In genomic region chr5:123641259-123641900, GRCm38 (mm10) we compare ENCODE assay signal across 18 mouse cellular contexts. TPM values are rescaled to one million over a fixed set of nuclear protein-coding genes. Genes with fewer than 3 reads are reported as not detected.
A peak's percentile ranks its signal among the peaks of the same experiment; 100 is the strongest.
DNase-seq lines count a peak whose midpoint lies in the region; ATAC-seq and TF ChIP-seq lines count a peak whose summit lies in the region.
"Had no signal": no experiment of that assay in that cellular context is flagged by ENCODE, and none has a peak within 500 bp of the region (broad histone marks: within the 10 kb centered on the region; RNA-seq: fewer than 3 reads in every experiment).

No protein-coding gene starts in this region.

- no peak overlapping the region for H3K4me3 ChIP-seq in kidney, adult 2 months (ENCODE audit: insufficient read depth, low read depth, low read length)
- H3K4me3 ChIP-seq in bone marrow macrophage, adult 2 months (ENCODE audit: insufficient read depth, low read length): no peak overlapping the region
- no peak overlapping the region for H3K4me3 ChIP-seq in heart, embryonic 12.5 days
- H3K4me3 ChIP-seq: forebrain, embryonic 15.5 days; hindbrain, embryonic 13.5 days; neural tube, embryonic 15.5 days had no signal

- 74% methylated on average over 7 of the region's 7 CpGs for WGBS in kidney, adult 2 months
- 60% methylated on average over 7 of the region's 7 CpGs for WGBS in heart, embryonic 12.5 days

- no peak overlapping the region for H3K4me2 ChIP-seq in heart, embryonic 12.5 days
- H3K4me2 ChIP-seq: forebrain, embryonic 15.5 days; hindbrain, embryonic 13.5 days; midbrain, embryonic 11.5 days; neural tube, embryonic 15.5 days had no signal

- ATAC-seq in heart, embryonic 12.5 days (ENCODE audit: insufficient number of reproducible peaks, low FRiP score): peak; percentile 64; the same call in 1 of the 2 replicates
- ATAC-seq in monocyte, adult 5-6 weeks (replicated peaks; ENCODE audit: insufficient number of reproducible peaks, low FRiP score, low TSS enrichment, poor library complexity, severe bottlenecking): no peak
- ATAC-seq: CD4-positive, CD25-positive, alpha-beta regulatory T cell, adult 4 months; forebrain, embryonic 15.5 days; intestine, embryonic 16.5 days had no signal

- no peak overlapping the region for H3K27ac ChIP-seq in kidney, adult 2 months (ENCODE audit: insufficient read depth, low read depth, low read length)
- H3K27ac ChIP-seq in bone marrow macrophage, adult 2 months (ENCODE audit: insufficient read depth, low read depth, low read length): peak overlapping the region; percentile 38
- H3K27ac ChIP-seq in heart, embryonic 12.5 days (ENCODE audit: poor library complexity, severe bottlenecking): 0 out of 2 replicates have a peak overlapping the region, but pooled peaks have one; percentile 2
- H3K27ac ChIP-seq: forebrain, embryonic 15.5 days; hindbrain, embryonic 13.5 days; liver, embryonic 14.5 days; neural tube, embryonic 15.5 days had no signal

- H3K4me1 ChIP-seq in kidney, adult 2 months (ENCODE audit: control insufficient read depth, insufficient read depth, low read length): no peaks in the 10 kb centered on the region
- H3K4me1 ChIP-seq in bone marrow macrophage, adult 2 months (ENCODE audit: control insufficient read depth, insufficient read depth, low read length): peaks cover 11% of the 10 kb centered on the region
- H3K4me1 ChIP-seq in heart, embryonic 12.5 days (replicated peaks): peaks cover 7% of the 10 kb centered on the region; the same call in 1 of the 2 replicates
- H3K4me1 ChIP-seq: forebrain, embryonic 15.5 days; hindbrain, embryonic 13.5 days; neural tube, embryonic 15.5 days had no signal

- H3K9ac ChIP-seq in heart, embryonic 12.5 days: no peak overlapping the region
- H3K9ac ChIP-seq: forebrain, embryonic 15.5 days; hindbrain, embryonic 13.5 days; liver, embryonic 14.5 days; neural tube, embryonic 15.5 days had no signal

- DNase-seq in kidney, adult 2 months: peak; percentile 27
- no peak for DNase-seq in kidney, adult 8-10 months
- DNase-seq in lung, postnatal 10 days: peak; percentile 60
- DNase-seq in adrenal gland, postnatal 36 days: no peak
- DNase-seq: adrenal gland, adult 2 months; cerebellum, adult 9-11 months; left cerebral cortex, postnatal 4 days; thymus, adult 2 months had no signal

- TF ChIP-seq POLR2A in kidney, adult 2 months (IDR thresholded peaks at IDR 0.05; ENCODE audit: low read depth, low read length): no peak
- no peak for TF ChIP-seq POLR2A in bone marrow macrophage, adult 2 months (IDR thresholded peaks at IDR 0.05; ENCODE audit: borderline replicate concordance, low read depth, low read length)

- no peaks in the 10 kb centered on the region for H3K36me3 ChIP-seq in kidney, adult 2 months (ENCODE audit: control insufficient read depth, insufficient read depth, low read length)
- H3K36me3 ChIP-seq in heart, embryonic 12.5 days: peaks cover 74% of the 10 kb centered on the region

- no peak for TF ChIP-seq CTCF in kidney, adult 2 months (conservative IDR thresholded peaks at IDR 0.05; ENCODE audit: insufficient read depth, insufficient read length, low read depth, low read length)
- no peak for TF ChIP-seq CTCF in bone marrow macrophage, adult 2 months (IDR thresholded peaks at IDR 0.05; ENCODE audit: low read depth, low read length)

- no peaks in the 10 kb centered on the region for H3K27me3 ChIP-seq in kidney, adult 2 months (replicated peaks; ENCODE audit: control insufficient read depth, insufficient read depth, low read length)
- no peaks in the 10 kb centered on the region for H3K27me3 ChIP-seq in heart, embryonic 12.5 days (replicated peaks)
- H3K27me3 ChIP-seq: forebrain, embryonic 15.5 days; hindbrain, embryonic 13.5 days; neural tube, embryonic 15.5 days had no signal

- H3K9me3 ChIP-seq in heart, embryonic 12.5 days (replicated peaks): no peaks in the 10 kb centered on the region
- H3K9me3 ChIP-seq: forebrain, embryonic 15.5 days; hindbrain, embryonic 13.5 days; neural tube, embryonic 15.5 days had no signal

RNA-seq across cellular contexts. Expression of gene Clip1, which starts 43.0 kb away (rescaled TPM):
- polyA plus RNA-seq in kidney, adult 2 months (2012; rRNA removed): 19.0 and 24.4 TPM in 2 replicates
- 53.6 and 73.6 TPM in 2 replicates for polyA plus RNA-seq in bone marrow macrophage, adult 2 months (2012; ENCODE audit: insufficient read depth, insufficient read length, missing spikeins)
- 62.3 and 65.2 TPM in 2 replicates for polyA plus RNA-seq in heart, embryonic 12.5 days (2016; fragmentation: Nextera tagmentation; extraction: Ambion mirVana)
- 187 to 211 TPM (median 206 TPM) in 3 replicates for total RNA-seq in monocyte, adult 5-6 weeks (2017)
- 10 to 100 TPM; 70.7 to 75.3 TPM for total RNA-seq in adrenal gland, postnatal 36 days (2021)

Comparison
In these comparisons a context has a peak if more than half of its experiments do, and no peak if none do; other contexts are left out.
1. DNase-seq: peak in kidney, adult 2 months (single experiment) and lung, postnatal 10 days (single experiment); none in kidney, adult 8-10 months (0 of 2) and adrenal gland, postnatal 36 days (0 of 2).